ENCODE assay signal across 27 mouse cellular contexts in the genomic region with DNA sequence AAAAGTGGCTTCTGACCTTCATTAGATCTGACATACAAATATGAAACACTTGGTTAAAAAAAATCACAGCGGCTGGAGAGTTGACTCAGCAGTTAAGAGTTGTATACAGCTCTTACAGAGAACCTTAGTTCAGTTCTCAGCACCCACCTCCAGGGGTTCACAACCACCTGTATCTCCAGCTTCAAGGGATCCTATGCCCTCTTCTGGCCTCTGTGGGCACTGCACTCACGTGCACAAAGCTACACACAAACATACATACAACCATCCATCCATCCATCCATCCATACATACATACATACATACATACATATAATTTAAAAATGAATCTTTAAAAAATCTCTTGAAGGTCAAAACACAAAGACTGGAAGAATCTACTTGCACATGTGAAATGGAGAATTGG.
DNase-seq lines count a peak whose midpoint lies in the region; ATAC-seq and TF ChIP-seq lines count a peak whose summit lies in the region.
"Had no signal": no experiment of that assay in that cellular context is flagged by ENCODE, and none has a peak within 500 bp of the region (broad histone marks: within the 10 kb centered on the region; RNA-seq: fewer than 3 reads in every experiment).

No protein-coding gene starts in this region.

- no peak for TF ChIP-seq EP300 in liver, embryonic 14.5 days (IDR thresholded peaks at IDR 0.05; ENCODE audit: low read depth)

- no peaks in the 10 kb centered on the region for H3K4me1 ChIP-seq in forebrain, embryonic 11.5 days (replicated peaks; ENCODE audit: control insufficient read depth, insufficient read depth, low read length)
- peaks cover 17% of the 10 kb centered on the region for H3K4me1 ChIP-seq in forebrain, embryonic 13.5 days
- no peaks in the 10 kb centered on the region for H3K4me1 ChIP-seq in liver, embryonic 14.5 days (replicated peaks; ENCODE audit: control insufficient read depth in 2 of 2, insufficient read depth in 2 of 2, low read length in 1 of 2)
- no peaks in the 10 kb centered on the region for H3K4me1 ChIP-seq in liver, embryonic 12.5 days
- no peaks in the 10 kb centered on the region for H3K4me1 ChIP-seq in cortical plate, adult 2 months (ENCODE audit: control insufficient read depth, insufficient read depth, low read length)
- H3K4me1 ChIP-seq: embryonic facial prominence, embryonic 15.5 days; heart, embryonic 10.5 days had no signal

- no peaks in the 10 kb centered on the region for H3K9me3 ChIP-seq in forebrain, embryonic 11.5 days (ENCODE audit: control insufficient read depth, low read length)
- no peaks in the 10 kb centered on the region for H3K9me3 ChIP-seq in forebrain, embryonic 13.5 days (replicated peaks)
- H3K9me3 ChIP-seq in liver, embryonic 14.5 days (ENCODE audit: control insufficient read depth, low read length), result no peaks in the 10 kb centered on the region
- H3K9me3 ChIP-seq in liver, embryonic 12.5 days (replicated peaks), result no peaks in the 10 kb centered on the region
- H3K9me3 ChIP-seq: embryonic facial prominence, embryonic 15.5 days; forebrain, embryonic 10.5 days; hindbrain, embryonic 12.5 days had no signal

- ATAC-seq in forebrain, embryonic 11.5 days (replicated peaks; ENCODE audit: low FRiP score), result no peak
- ATAC-seq in forebrain, embryonic 13.5 days, result no peak
- no peak for ATAC-seq in liver, embryonic 14.5 days (ENCODE audit: insufficient read depth)
- ATAC-seq in liver, embryonic 12.5 days, result no peak
- ATAC-seq: CD4-positive, CD25-positive, alpha-beta regulatory T cell, adult 4 months; forebrain, embryonic 16.5 days; hindbrain, postnatal 0 days had no signal

- intact Hi-C loops in gastrocnemius, postnatal 14 days (cut with DNase I; ENCODE audit: low total_unique reads), result loop anchor here (10.0 kb wide), 2 partner anchors 105 to 275 kb away; no protein-coding TSS in a partner anchor

- H3K36me3 ChIP-seq in forebrain, embryonic 11.5 days (ENCODE audit: control insufficient read depth, insufficient read depth, low read length), result no peaks in the 10 kb centered on the region
- no peaks in the 10 kb centered on the region for H3K36me3 ChIP-seq in forebrain, embryonic 13.5 days (ENCODE audit: poor library complexity, severe bottlenecking)
- H3K36me3 ChIP-seq in liver, embryonic 14.5 days (replicated peaks; ENCODE audit: control insufficient read depth, insufficient read depth, low read depth), result no peaks in the 10 kb centered on the region
- H3K36me3 ChIP-seq in liver, embryonic 12.5 days, result no peaks in the 10 kb centered on the region
- H3K36me3 ChIP-seq: embryonic facial prominence, embryonic 15.5 days; forebrain, embryonic 10.5 days; heart, embryonic 10.5 days; hindbrain, embryonic 12.5 days had no signal

- no peak overlapping the region for H3K4me3 ChIP-seq in forebrain, embryonic 11.5 days (ENCODE audit: low read depth, low read length)
- H3K4me3 ChIP-seq in forebrain, embryonic 13.5 days, result no peak overlapping the region
- no peak overlapping the region for H3K4me3 ChIP-seq in liver, embryonic 14.5 days (ENCODE audit: insufficient read depth in 1 of 2, low read depth in 2 of 2, low read length in 2 of 2)
- H3K4me3 ChIP-seq in liver, embryonic 12.5 days, result no peak overlapping the region
- no peak overlapping the region for H3K4me3 ChIP-seq in cortical plate, adult 2 months (ENCODE audit: insufficient read depth, low read length)
- H3K4me3 ChIP-seq: embryonic facial prominence, embryonic 15.5 days; erythroblast, embryonic 14.5 days; forebrain, embryonic 10.5 days; heart, embryonic 10.5 days; hindbrain, embryonic 12.5 days had no signal

- peak; percentile 29; the same call in 1 of the 2 replicates for TF ChIP-seq CTCF in liver, embryonic 14.5 days (IDR thresholded peaks at IDR 0.05; ENCODE audit: low read depth)
- TF ChIP-seq CTCF in cortical plate, adult 2 months (IDR thresholded peaks at IDR 0.05; ENCODE audit: extremely low read depth, insufficient read depth, low read length), result 0 out of 2 replicates have a peak, but pooled peaks have one; percentile 3

- 93% methylated on average over 2 of the region's 2 CpGs for WGBS in forebrain, embryonic 11.5 days
- WGBS in forebrain, embryonic 13.5 days, result 87% methylated on average over 2 of the region's 2 CpGs
- WGBS in liver, embryonic 14.5 days (ENCODE audit: insufficient replicate concordance), result 58% methylated on average over 2 of the region's 2 CpGs
- 67% methylated on average over 2 of the region's 2 CpGs for WGBS in liver, embryonic 12.5 days (ENCODE audit: insufficient replicate concordance)

- no peak overlapping the region for H3K27ac ChIP-seq in forebrain, embryonic 11.5 days (ENCODE audit: low read depth, low read length)
- H3K27ac ChIP-seq in forebrain, embryonic 13.5 days, result no peak overlapping the region
- no peak overlapping the region for H3K27ac ChIP-seq in liver, embryonic 14.5 days
- no peak overlapping the region for H3K27ac ChIP-seq in liver, embryonic 12.5 days
- no peak overlapping the region for H3K27ac ChIP-seq in cortical plate, adult 2 months (ENCODE audit: insufficient read depth, low read length)
- H3K27ac ChIP-seq: embryonic facial prominence, embryonic 15.5 days; forebrain, embryonic 10.5 days; heart, embryonic 10.5 days; hindbrain, embryonic 12.5 days; hindbrain, postnatal 0 days had no signal

- H3K9ac ChIP-seq in forebrain, embryonic 11.5 days (ENCODE audit: low read length), result no peak overlapping the region
- H3K9ac ChIP-seq in forebrain, embryonic 13.5 days, result no peak overlapping the region
- H3K9ac ChIP-seq in liver, embryonic 14.5 days (replicated peaks), result no peak overlapping the region
- H3K9ac ChIP-seq in liver, embryonic 12.5 days, result no peak overlapping the region
- H3K9ac ChIP-seq: embryonic facial prominence, embryonic 15.5 days; hindbrain, embryonic 12.5 days had no signal

- no peak for TF ChIP-seq POLR2A in cortical plate, adult 2 months (IDR thresholded peaks at IDR 0.05; ENCODE audit: extremely low read depth, insufficient read depth, low read length)

- DNase-seq in forebrain, embryonic 11.5 days (ENCODE audit: low spot score), result peak; percentile 30
- DNase-seq in liver, embryonic 14.5 days (ENCODE audit: low read depth in 3 of 3, low spot score in 3 of 3), result no peak
- DNase-seq in ES-CJ7 (ENCODE audit: low read depth, low spot score), result peak; percentile 45
- DNase-seq in kidney, adult 11 months, result no peak
- no peak for DNase-seq in gastrocnemius, postnatal 14 days
- DNase-seq: adrenal gland, adult 2 months; adrenal gland, postnatal 25 days; B cell, adult 2 months; cerebellum, adult 18-20 months; cerebellum, adult 9-11 months; cerebellum, postnatal 36 days; embryo, embryonic 11 days; gastrocnemius, postnatal 36 days; heart, adult 11 months; heart, postnatal 10 days; heart, postnatal 4 days had no signal

- no peaks in the 10 kb centered on the region for H3K27me3 ChIP-seq in forebrain, embryonic 11.5 days (ENCODE audit: control insufficient read depth, insufficient read depth, low read length)
- no peaks in the 10 kb centered on the region for H3K27me3 ChIP-seq in forebrain, embryonic 13.5 days
- no peaks in the 10 kb centered on the region for H3K27me3 ChIP-seq in liver, embryonic 14.5 days (ENCODE audit: control insufficient read depth, insufficient read depth, low read length)
- no peaks in the 10 kb centered on the region for H3K27me3 ChIP-seq in liver, embryonic 12.5 days (replicated peaks)
- H3K27me3 ChIP-seq: embryonic facial prominence, embryonic 15.5 days; hindbrain, embryonic 12.5 days had no signal

- H3K4me2 ChIP-seq in forebrain, embryonic 11.5 days (ENCODE audit: low read depth, low read length, severe bottlenecking), result no peak overlapping the region
- no peak overlapping the region for H3K4me2 ChIP-seq in forebrain, embryonic 13.5 days
- no peak overlapping the region for H3K4me2 ChIP-seq in liver, embryonic 14.5 days (ENCODE audit: low read depth)
- no peak overlapping the region for H3K4me2 ChIP-seq in liver, embryonic 12.5 days
- H3K4me2 ChIP-seq: embryonic facial prominence, embryonic 15.5 days; hindbrain, embryonic 12.5 days had no signal

Comparison
In these comparisons a context has a peak if more than half of its experiments do, and no peak if none do; other contexts are left out.
1. DNase-seq: peak in forebrain, embryonic 11.5 days (single experiment) and ES-CJ7 (single experiment); none in liver, embryonic 14.5 days (0 of 3), kidney, adult 11 months (single experiment) and gastrocnemius, postnatal 14 days (single experiment).